Mouse (Mus musculus) spleen, postnatal 36 days (tissue): Measurements from ENCODE around the gene Snrpa1.
A peak's percentile ranks its signal among the peaks of the same experiment; 100 is the strongest.
"Not testable (repeated sequence)": the region's sequence is repeated elsewhere in the genome, so short reads cannot be mapped to it uniquely, and the experiment has no call there.

ENCODE experiments used
- DNase-seq, 2 experiments: peaks; one replicate each; pipeline ENCODE4 v3.0.0; 2022; ENCODE audit warnings: low spot score in 2 of 2, mixed read lengths in 1 of 2

Gene Snrpa1

GRCm38 (mm10) chr7:66058703-66059102, at the start of gene Snrpa1:
TSS of gene Snrpa1 (plus strand) at chr7:66059003.
- no peak for DNase-seq

DNA sequence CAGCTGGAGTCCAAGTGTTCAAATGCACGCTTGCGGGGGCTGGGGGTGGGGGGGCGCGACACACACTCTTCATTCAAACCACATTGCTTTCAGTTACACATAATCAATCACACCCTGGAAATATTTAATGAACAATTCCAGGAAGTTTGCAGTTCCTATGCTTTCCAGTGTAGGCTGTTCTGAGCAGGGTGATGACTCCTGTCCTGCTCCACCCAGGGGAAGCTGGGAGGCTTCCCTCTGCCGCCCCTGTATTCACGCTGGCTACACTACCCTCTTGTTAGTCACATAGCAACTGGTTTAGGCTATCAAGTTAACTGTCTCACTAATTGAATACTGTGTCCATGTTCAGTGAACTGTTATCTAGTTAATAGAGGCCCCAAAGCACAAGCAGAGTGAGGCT, 48.3 kb upstream of the Snrpa1 start:
- no peak for DNase-seq

- no peak for DNase-seq
These were observed 31.1 kb upstream of the Snrpa1 start for GRCm38 (mm10) chr7:66027747-66028146.

GRCm38 (mm10) chr7:66028766-66029512, 29.9 kb upstream of the Snrpa1 start:
- DNase-seq: no peak

GRCm38 (mm10) chr7:66036809-66037208, 22.0 kb upstream of the Snrpa1 start:
- no peak for DNase-seq

DNA sequence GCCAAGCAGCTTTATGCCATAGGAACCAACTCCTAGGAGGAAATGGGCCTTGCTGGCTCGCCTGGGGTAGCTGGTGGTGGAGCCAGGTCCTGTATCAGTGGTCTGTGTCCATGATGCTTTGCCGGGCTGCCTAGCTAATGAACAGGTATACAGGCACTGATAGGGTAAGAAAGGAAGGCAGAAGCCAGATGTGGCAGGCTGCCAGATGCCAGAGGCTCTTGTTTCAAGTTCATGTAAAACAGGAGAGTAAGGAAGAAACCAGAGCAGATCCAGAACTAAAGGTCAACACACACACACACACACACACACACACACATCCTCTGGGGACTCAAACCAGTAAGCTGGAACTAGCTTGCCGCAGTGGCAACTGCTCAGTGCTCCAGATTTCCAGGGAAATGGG, 20.5 kb upstream of the Snrpa1 start:
- no peak for DNase-seq

DNA sequence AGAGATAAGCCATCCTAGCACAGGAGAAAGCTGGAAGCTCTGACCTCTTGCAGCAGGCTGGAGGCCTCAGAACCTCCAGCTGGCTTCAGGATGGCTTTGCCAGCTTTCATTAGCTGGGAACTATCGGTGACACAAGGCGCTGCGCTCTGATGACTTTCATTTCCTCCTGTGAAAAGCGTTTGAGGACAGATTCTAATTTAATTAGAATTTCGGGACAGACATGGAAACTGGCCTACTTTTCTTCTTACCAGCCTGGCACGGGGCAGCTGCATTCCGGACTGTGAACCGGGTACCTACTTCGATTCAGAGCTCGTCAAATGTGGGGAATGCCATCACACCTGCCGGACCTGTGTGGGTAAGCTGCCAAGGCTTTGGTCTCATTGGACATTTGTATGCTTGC, 20.1 kb upstream of the Snrpa1 start:
- DNase-seq: no peak

DNA sequence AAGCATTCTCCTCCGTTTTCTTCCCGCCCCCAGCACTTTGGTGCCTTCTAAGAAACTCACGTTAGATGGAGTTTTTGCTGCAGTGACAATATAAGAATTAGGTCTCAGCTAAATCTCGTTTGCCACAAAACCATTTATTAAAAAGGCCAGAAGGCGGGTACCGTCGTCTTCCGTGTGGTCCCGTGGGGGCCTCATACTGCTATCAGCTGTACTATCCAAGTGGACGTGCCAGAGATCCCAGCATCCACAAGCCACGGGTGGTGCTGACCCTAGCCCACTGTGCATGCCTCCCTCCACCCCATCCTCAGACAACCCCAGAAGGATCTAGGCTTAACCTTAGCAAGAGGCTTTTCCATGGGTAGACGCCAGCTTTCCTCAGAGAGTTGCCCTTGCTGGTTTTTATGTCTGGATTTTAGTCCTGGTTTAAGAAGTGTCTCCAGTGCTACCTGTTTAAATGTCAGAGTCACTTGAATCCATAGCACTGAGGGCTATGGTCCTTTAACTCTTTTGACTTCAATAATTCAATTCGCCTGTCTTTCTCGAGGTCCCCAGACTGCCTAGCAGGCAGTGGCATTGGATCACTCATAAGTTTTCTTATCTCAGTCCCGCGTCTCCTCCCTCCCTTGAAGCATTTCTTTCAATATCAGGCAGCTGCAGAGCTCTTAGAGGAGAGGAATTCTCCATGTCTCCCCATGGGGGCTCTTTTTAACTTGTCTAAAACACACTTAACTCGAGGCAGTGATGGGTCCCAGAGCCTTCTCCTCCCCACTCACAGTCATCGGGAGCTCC, 18.6 kb upstream of the Snrpa1 start:
- DNase-seq: no peak

GRCm38 (mm10) chr7:66043552-66044459, 15.0 kb upstream of the Snrpa1 start, which contains the start of gene Gm45213:
TSS of gene Gm45213 (plus strand) at chr7:66043602.
- DNase-seq: no peak

- DNase-seq: no peak
These were observed 14.2 kb upstream of the Snrpa1 start for GRCm38 (mm10) chr7:66044617-66045016.

DNA sequence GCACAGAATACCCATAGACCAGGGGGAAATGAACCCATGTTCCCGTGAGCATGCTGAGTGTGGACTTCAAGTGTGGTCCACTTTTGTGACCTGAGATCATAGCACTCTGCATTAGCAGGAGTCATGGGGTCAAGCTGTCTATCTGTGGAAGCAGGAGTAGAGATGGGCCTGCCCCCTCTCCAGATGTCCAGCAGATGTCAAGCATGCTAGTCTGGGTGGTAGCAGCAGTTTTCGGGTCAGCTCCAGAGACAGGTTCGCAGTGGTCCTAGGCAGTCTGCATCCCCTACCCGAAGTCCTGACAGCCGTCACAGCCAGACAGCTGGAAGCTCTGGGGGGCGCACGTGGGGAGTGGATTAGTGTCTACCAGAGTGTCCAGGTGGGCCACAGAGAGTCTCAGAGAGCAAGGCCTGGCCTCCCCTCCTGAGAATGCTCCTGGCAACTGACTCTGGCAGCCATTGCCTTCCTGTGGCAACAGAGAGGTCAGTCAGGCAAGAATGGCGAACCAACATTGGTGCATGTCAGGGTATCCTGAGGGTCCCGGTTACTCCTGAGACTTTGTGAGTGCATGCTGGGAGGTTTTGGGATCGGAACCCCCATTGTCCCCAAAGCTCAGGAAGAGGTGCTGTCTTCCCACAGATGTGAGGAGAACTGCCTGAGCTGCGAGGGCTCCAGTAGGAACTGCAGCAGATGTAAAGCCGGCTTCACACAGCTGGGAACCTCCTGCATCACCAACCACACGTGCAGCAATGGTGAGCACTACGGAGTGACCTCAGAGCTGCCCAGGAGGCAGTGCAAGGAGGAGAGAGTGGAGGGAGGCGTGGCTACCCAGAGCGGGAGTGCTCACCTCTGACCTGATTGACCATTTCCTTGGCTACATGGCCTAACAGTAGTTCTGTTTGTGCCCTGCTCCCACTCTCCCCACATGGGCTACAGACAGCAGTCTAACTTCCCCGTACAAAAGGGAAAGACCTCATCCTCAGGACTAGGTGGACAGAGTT, 11.6 kb upstream of the Snrpa1 start:
- no peak for DNase-seq

GRCm38 (mm10) chr7:66047975-66048374, 10.8 kb upstream of the Snrpa1 start:
- DNase-seq: no peak

DNA sequence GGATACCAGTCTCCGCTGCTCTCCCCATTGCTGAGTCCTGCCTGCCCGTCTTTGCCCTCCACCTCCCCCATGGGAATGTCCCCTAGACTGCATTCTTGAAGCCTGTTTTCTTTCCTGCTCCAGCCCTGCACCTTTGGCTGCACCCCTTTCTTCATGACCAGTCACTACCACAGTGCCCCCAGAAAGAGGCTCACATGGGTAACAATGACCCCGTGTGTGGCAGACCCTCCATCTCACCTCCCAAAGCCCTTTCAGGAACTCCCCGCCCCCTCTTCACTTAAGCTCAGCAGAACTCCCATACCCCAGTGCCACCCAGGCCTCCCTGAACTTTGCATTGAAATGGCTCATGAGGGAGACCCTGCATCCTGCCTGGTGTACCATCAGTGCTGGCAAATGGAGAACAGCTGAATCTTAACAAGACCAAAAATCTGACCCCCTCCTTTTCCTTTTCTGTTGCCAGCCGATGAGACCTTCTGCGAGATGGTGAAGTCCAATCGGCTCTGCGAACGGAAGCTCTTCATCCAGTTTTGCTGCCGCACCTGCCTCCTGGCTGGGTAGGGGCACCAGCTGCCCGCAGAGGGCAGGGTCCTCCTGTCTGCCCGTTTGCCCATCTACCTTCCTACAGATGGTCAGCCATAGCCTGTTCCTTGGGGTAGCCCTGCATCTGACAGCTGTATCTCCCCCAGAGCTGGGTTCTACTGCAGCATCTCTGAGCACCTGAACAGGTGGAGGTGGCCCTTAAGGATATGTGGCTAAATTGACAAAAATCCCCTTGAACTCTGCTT, 10.2 kb upstream of the Snrpa1 start:
- DNase-seq: no peak

- no peak for DNase-seq
These were observed 4.8 kb upstream of the Snrpa1 start for GRCm38 (mm10) chr7:66053946-66054483.

- DNase-seq: not testable (repeated sequence)
These were observed 3.4 kb upstream of the Snrpa1 start for GRCm38 (mm10) chr7:66055356-66055755.

GRCm38 (mm10) chr7:66060066-66060956, 1.5 kb downstream of the Snrpa1 start:
- DNase-seq: peak; percentile 81 to 84

GRCm38 (mm10) chr7:66061057-66061456, 2.3 kb downstream of the Snrpa1 start:
- DNase-seq: no peak

- DNase-seq: no peak
These were observed 17.6 kb downstream of the Snrpa1 start for GRCm38 (mm10) chr7:66076411-66076810.
